Mouse (Mus musculus) limb, embryonic 12.5 days (tissue): ENCODE measurements around the gene Zbtb40. TPM values are rescaled to one million over a fixed set of nuclear protein-coding genes. Genes with fewer than 3 reads are reported as not detected.

Experiments
- ATAC-seq: fragments of 200-750 bp; cut with Nextera tagmentation; 2 replicates; pipeline ENCODE4 v1.8.0; 2017; ENCODE audit warnings: low read depth, moderate TSS enrichment; ENCODE audit not compliant: insufficient number of reproducible peaks, insufficient read depth, low FRiP score, low TSS enrichment
- H3K27ac ChIP-seq: fragments of 300-500 bp; sonication (generic); 2 replicates; pipeline ENCODE4 v1.5.1; 2016; ENCODE audit warnings: mild to moderate bottlenecking, moderate library complexity
- H3K27me3 ChIP-seq: fragments of 300-500 bp; sonication (generic); 2 replicates; pipeline ENCODE4 v1.6.1; 2016; ENCODE audit warnings: mild to moderate bottlenecking, moderate library complexity
- H3K36me3 ChIP-seq: fragments of 300-500 bp; sonication (generic); 2 replicates; pipeline ENCODE4 v1.6.1; 2016; ENCODE audit warnings: mild to moderate bottlenecking, moderate library complexity
- H3K4me1 ChIP-seq: fragments of 300-500 bp; sonication (generic); replicated peaks from 2 replicates; pipeline ENCODE4 v1.6.1; 2016
- H3K4me2 ChIP-seq: fragments of 300-500 bp; sonication (generic); 2 replicates; pipeline ENCODE4 v1.6.1; 2016; ENCODE audit warnings: mild to moderate bottlenecking, moderate library complexity
- H3K4me3 ChIP-seq: fragments of 300-500 bp; sonication (generic); replicated peaks from 2 replicates; pipeline ENCODE4 v1.5.1; 2016; ENCODE audit warnings: mild to moderate bottlenecking
- H3K9ac ChIP-seq: fragments of 300-500 bp; sonication (generic); replicated peaks from 2 replicates; pipeline ENCODE4 v1.6.1; 2016; ENCODE audit warnings: mild to moderate bottlenecking, moderate library complexity
- H3K9me3 ChIP-seq: fragments of 300-500 bp; sonication (generic); 2 replicates; pipeline ENCODE4 v1.6.1; 2016; ENCODE audit warnings: mild to moderate bottlenecking, moderate library complexity
- WGBS: fragments of 180-500 bp; shearing (Covaris S2); methylation state at CpG from one replicate; pipeline ENCODE4 v1.1.7; 2016; 5-methylcytosine and 5-hydroxymethylcytosine counted together
- polyA plus RNA-seq: library from polyadenylated mRNA; unstranded; fragments of >200 nt; fragmentation: Nextera tagmentation; extraction: Ambion mirVana; gene quantifications from 2 replicates; pipeline ENCODE4 v1.2.1, GENCODE M21; 2016

Zbtb40 gene
- polyA plus RNA-seq, 1 experiment from 2014 or later, result 6.1 TPM

DNA sequence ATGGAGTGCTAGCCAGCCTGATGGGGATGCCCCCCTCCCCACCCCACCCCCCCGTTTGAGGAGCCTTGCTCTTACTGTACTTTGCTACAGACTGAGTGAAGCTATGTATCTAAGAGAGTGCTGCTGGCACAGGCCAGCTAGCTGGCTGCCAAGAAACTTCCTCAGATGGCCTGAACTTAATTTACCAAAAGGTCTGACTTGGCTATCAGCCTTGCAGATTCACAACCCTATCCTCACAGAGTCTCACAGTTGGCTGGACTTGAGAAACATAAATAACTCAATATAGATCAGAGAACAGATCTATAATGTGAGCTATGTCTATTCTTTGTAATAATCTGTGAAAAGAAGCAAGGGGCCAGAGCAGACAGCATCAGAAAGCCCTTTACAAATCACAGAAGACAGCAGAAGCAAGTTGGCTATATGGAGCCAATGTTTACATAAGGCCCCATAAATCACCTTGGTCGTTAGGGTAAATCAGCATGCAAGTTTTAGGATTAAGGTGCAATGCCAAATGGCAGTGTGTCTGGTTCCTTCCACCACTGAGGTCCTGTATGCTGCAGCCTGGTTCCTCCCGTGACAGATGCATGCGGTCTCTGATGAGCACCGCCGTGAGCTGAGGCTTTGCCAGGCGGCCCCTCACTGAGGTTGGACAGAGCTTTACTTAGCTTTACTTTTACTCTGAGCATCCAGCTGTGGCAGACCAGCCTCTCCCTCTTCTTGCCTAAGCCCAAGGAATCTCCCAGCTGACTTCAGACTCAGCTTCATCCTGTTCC, 15.3 kb downstream of the Zbtb40 start:
- Histone ChIP-seq H3K36me3 (no peaks in the 10 kb centered on the region), H3K4me3 (no peak overlapping the region), H3K4me2 (no peak overlapping the region), H3K4me1 (peaks cover 25% of the 10 kb centered on the region), H3K27me3 (peaks cover 5% of the 10 kb centered on the region; the same call in 1 of the 2 replicates), H3K9me3 (no peaks in the 10 kb centered on the region), H3K9ac (no peak overlapping the region), H3K27ac (no peak overlapping the region)
- no peak for ATAC-seq
- WGBS, result 26% methylated on average over 7 of the region's 7 CpGs

DNA sequence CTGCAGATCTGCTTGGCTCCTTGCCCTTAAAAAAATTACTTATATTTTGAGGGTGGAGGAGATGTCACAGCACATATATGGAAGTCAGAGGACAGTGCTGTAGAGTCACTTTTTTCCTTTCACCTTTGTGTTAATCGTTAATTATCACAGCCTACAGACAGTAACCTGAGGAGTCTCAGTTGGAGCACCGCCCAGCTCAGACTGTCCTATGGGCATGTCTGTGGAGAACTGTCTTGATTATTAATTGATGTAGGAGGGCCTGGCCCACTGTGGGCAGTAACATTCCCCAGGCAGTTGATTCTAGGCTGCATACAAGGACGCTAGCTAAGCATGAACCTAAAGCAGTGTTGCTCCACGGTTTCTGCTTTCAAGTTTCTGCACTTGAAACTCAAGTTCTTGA, 16.1 kb downstream of the Zbtb40 start:
- ATAC-seq, result no peak
- H3K9ac ChIP-seq, result no peak overlapping the region
- WGBS, result 92% methylated on average over 4 of the region's 4 CpGs
- H3K36me3 ChIP-seq, result no peaks in the 10 kb centered on the region
- no peak overlapping the region for H3K4me3 ChIP-seq
- H3K4me2 ChIP-seq, result no peak overlapping the region
- H3K4me1 ChIP-seq, result peaks cover 17% of the 10 kb centered on the region
- no peak overlapping the region for H3K27ac ChIP-seq
- peaks cover 5% of the 10 kb centered on the region; the same call in 1 of the 2 replicates for H3K27me3 ChIP-seq
- H3K9me3 ChIP-seq, result no peaks in the 10 kb centered on the region

DNA sequence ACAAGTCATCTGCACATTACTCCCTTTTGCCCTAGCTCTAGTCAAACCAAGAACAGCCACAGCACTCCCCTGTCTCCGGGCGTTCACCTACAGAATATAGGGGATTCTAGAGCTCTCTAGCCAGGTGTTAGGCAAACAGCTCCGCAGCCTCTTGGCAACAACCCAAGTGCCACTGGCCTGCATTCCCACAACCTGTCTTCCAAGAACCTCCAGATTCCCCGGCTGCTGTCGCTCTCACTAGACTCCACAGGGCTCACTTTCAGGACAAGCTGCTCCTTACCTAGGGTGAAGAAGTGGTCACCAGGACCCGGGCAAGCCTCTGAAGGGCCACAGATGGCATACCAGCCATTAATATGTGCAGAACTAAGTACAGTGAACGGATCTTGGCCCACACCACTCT, 17.3 kb downstream of the Zbtb40 start:
- no peak overlapping the region for H3K4me3 ChIP-seq

DNA sequence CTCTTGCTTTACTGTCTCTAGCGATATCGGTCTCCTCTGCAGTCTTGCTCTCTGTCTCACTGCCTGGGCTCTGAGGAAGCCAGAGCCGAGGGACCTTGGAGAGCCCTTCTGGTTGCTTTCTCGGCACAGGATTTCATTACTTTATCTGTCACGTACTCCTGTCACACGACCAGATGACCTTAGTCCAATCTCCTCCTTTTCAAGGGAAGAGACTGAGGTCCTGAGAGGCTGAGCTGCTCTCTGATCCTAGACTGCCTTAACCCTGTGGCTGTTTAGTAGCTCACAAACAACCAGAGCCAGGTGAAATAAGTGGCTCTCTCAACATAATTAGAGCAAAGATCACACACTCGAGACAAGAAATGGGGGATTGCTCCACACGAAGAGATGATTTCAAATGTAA, 19.3 kb downstream of the Zbtb40 start:
- H3K27ac ChIP-seq, result no peak overlapping the region
- no peak overlapping the region for H3K4me3 ChIP-seq
- no peak overlapping the region for H3K9ac ChIP-seq
- H3K27me3 ChIP-seq, result peaks cover 5% of the 10 kb centered on the region; the same call in 1 of the 2 replicates
- H3K4me2 ChIP-seq, result no peak overlapping the region
- WGBS, result 56% methylated on average over 8 of the region's 8 CpGs
- no peaks in the 10 kb centered on the region for H3K9me3 ChIP-seq
- H3K4me1 ChIP-seq, result peaks cover 8% of the 10 kb centered on the region
- no peaks in the 10 kb centered on the region for H3K36me3 ChIP-seq
- no peak for ATAC-seq

More for the DNA sequence above, 17.3 kb downstream of the Zbtb40 start:
- no peaks in the 10 kb centered on the region for H3K9me3 ChIP-seq
- no peak overlapping the region for H3K4me2 ChIP-seq
- no peak for ATAC-seq
- H3K36me3 ChIP-seq, result no peaks in the 10 kb centered on the region
- H3K4me1 ChIP-seq, result peaks cover 14% of the 10 kb centered on the region
- H3K9ac ChIP-seq, result no peak overlapping the region
- 80% methylated on average over 7 of the region's 7 CpGs for WGBS
- peaks cover 5% of the 10 kb centered on the region; the same call in 1 of the 2 replicates for H3K27me3 ChIP-seq
- H3K27ac ChIP-seq, result no peak overlapping the region

DNA sequence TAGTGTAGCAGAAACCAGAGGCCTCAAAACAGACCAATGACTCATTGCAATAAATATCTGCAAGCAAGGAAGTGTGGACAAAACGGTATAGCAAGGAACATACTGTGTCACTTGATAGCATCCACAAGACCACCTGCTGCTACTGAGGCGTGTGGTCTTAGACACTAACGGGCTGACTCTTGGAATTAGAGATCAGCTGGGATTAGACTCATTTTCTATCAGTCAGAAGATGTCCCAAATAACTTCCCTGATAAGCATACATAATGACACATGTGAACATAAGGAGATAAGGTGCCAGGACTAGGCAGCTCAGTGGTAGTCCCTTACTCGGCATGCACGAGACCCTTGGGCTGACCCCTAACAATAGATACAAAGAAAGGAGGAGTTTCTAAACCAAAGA, 21.6 kb downstream of the Zbtb40 start:
- Histone ChIP-seq H3K9me3 (no peaks in the 10 kb centered on the region), H3K36me3 (no peaks in the 10 kb centered on the region), H3K27me3 (no peaks in the 10 kb centered on the region; the same call in 1 of the 2 replicates), H3K4me1 (no peaks in the 10 kb centered on the region), H3K4me2 (no peak overlapping the region), H3K4me3 (no peak overlapping the region), H3K9ac (no peak overlapping the region), H3K27ac (no peak overlapping the region)
- WGBS, result 67% methylated on average over 5 of the region's 5 CpGs
- ATAC-seq, result no peak

DNA sequence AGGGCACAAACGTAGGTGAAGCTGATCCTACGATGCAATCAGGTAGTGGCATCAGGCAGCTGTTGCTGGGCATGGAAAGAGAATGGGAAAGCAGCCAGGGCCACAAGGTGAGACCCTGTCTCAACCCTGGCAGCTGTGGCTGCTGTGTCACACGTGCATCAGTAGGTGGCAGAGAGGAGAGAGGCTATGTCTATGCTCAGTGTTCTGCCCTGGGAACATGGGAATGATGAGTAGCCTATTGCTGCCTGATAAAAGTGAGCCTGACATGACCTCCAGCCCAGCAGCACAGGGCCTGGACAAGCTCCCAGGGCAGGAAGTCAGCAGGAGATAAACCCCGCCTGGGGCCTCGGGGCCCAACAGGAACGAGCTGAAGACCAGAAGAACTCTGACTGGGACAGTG, 23.0 kb downstream of the Zbtb40 start:
- WGBS, result 58% methylated on average over 6 of the region's 6 CpGs
- Histone ChIP-seq H3K4me1 (no peaks in the 10 kb centered on the region), H3K27me3 (no peaks in the 10 kb centered on the region; the same call in 1 of the 2 replicates), H3K4me3 (no peak overlapping the region), H3K27ac (no peak overlapping the region), H3K36me3 (no peaks in the 10 kb centered on the region), H3K4me2 (no peak overlapping the region), H3K9me3 (no peaks in the 10 kb centered on the region), H3K9ac (no peak overlapping the region; the same call in 1 of the 2 replicates)
- ATAC-seq, result no peak

DNA sequence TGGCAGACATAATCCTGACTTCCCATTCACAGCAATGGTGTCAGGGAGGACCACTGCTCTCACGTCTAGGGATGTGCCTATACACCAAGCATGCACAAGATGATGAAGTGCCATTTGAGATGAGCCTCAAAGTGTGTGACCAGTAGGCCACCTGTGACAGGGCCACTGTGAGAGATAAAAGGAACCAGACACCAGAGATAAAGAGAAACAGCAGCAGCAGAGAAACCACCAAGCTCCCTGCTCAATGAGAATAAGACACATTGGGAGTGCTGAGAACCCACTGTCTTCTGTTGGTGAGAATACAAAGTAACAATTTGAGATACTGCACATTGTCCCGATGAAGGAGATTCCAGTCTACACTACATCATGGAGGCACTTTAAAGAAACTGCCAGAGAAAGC, 23.5 kb downstream of the Zbtb40 start:
- no peak overlapping the region for H3K4me3 ChIP-seq
- WGBS, result 75% methylated on average over 2 of the region's 2 CpGs
- H3K4me2 ChIP-seq, result no peak overlapping the region
- H3K9ac ChIP-seq, result no peak overlapping the region
- no peaks in the 10 kb centered on the region for H3K9me3 ChIP-seq
- H3K27me3 ChIP-seq, result no peaks in the 10 kb centered on the region; the same call in 1 of the 2 replicates
- no peak overlapping the region for H3K27ac ChIP-seq
- no peaks in the 10 kb centered on the region for H3K36me3 ChIP-seq
- H3K4me1 ChIP-seq, result peaks cover 4% of the 10 kb centered on the region; the same call in 1 of the 2 replicates
- no peak for ATAC-seq

DNA sequence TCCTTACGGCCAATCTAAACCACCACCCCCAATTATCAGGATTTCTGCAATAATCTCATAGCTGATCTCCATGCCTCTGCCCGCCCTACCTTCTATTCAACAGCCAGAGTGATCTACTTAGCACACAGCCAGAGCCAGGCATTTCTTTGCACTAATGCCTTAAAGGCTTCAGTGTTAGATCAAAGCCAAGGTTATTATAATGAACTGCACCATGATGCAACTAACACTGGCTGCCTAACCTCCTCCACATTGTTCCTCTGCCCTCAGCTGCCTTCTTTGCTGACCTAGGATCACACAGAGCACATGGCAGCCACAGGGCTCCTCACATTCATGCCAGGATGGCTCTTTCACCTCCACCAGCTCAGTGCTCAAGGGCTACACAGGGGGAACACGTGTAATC, 28.5 kb downstream of the Zbtb40 start:
- Histone ChIP-seq H3K9ac (no peak overlapping the region), H3K4me3 (no peak overlapping the region), H3K4me1 (peaks cover 8% of the 10 kb centered on the region; the same call in 1 of the 2 replicates), H3K9me3 (no peaks in the 10 kb centered on the region), H3K36me3 (peaks cover 32% of the 10 kb centered on the region), H3K4me2 (no peak overlapping the region), H3K27me3 (no peaks in the 10 kb centered on the region; the same call in 1 of the 2 replicates), H3K27ac (no peak overlapping the region)
- no peak for ATAC-seq
- 66% methylated on average over 3 of the region's 3 CpGs for WGBS

DNA sequence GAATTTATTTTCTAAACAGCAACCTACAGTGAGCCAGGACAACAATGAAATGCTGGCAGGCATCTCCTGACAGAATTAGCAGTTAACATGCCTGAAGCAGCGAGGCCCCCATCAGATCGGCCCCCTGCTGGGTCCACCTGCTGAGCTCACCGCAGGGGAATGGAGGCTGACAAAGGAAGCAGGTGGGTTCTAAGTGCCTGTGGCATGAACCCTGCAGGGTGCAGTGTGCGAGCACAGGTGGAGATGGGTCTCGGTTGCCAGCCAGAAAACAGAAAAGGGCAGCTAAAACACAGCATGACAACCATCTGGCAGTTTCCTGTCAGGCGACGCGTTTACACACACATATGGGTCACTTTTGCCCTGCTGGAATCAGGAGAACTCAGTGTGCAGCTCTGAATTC, 32.7 kb downstream of the Zbtb40 start:
- 39% methylated on average over 8 of the region's 8 CpGs for WGBS
- Histone ChIP-seq H3K9me3 (no peaks in the 10 kb centered on the region), H3K27ac (no peak overlapping the region), H3K4me2 (no peak overlapping the region), H3K4me3 (no peak overlapping the region), H3K9ac (no peak overlapping the region), H3K36me3 (peaks cover 32% of the 10 kb centered on the region), H3K27me3 (no peaks in the 10 kb centered on the region), H3K4me1 (peaks cover 16% of the 10 kb centered on the region; the same call in 1 of the 2 replicates)
- no peak for ATAC-seq

DNA sequence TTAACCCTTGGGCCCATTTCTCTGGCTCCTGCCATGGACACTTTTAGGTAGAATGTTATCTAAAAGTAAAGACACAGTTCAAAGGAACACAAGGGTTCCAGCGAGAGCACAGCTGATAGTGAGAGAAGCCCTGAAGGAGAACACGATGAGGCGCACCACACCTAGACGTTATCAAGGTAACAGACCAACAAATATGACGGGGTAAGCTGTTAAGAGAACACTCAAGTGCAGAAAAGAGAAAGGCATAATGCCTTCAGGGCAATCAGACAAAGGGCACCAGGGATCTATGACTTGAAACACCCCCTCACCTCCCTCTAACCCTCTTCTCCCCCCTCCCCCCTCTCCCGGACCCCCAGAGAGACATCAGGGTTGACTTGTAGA, 33.1 kb downstream of the Zbtb40 start:
- no peak for ATAC-seq
- Histone ChIP-seq H3K4me3 (no peak overlapping the region), H3K4me2 (no peak overlapping the region), H3K9me3 (no peaks in the 10 kb centered on the region), H3K36me3 (peaks cover 32% of the 10 kb centered on the region), H3K9ac (no peak overlapping the region), H3K4me1 (peaks cover 15% of the 10 kb centered on the region; the same call in 1 of the 2 replicates), H3K27ac (no peak overlapping the region), H3K27me3 (no peaks in the 10 kb centered on the region)
- 86% methylated on average over 6 of the region's 6 CpGs for WGBS

DNA sequence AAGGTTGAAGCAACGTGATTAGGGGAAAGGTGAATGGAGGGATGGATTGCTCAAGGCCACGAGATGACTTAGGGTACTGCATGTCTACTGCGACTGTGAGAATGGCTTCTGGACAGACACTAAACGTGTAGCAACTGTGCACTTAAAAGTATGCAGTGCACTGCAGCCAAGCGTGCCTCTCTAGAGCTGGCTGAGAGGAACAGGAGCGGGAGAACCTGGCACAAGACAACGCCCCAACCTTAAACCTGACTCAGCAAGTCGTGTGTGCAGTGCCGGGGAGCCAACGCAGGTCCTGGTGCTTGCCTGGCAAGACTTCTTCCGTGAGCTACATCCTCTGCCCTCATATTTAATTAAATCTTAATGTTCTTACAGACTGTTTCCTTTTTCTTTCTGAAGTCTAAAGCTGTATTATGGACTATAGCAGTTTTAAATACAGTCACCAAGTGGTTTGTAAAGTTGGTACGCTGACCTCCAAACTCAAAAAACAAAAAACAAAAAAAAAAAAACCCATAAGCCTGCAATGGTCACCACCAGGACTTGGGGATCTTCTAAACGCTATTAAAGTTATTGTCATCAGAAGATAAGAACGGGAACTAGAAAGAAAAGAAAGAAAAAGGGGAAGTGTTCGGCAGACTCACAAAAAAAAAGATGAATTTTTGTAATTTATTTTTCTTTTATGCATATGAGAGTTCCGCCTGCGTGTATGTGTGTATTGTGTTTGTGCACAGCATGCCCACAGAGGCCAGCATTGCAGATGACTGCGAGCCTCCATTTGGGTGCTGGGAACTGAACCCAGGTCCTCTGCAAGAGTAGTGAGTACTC, 33.7 kb downstream of the Zbtb40 start:
- Histone ChIP-seq H3K9ac (no peak overlapping the region), H3K27me3 (no peaks in the 10 kb centered on the region), H3K27ac (no peak overlapping the region), H3K36me3 (peaks cover 32% of the 10 kb centered on the region), H3K4me2 (no peak overlapping the region), H3K4me3 (no peak overlapping the region), H3K9me3 (no peaks in the 10 kb centered on the region), H3K4me1 (0 out of 2 replicates have a peak, but pooled peaks cover 11% of the 10 kb centered on the region)
- ATAC-seq, result no peak
- 87% methylated on average over 18 of the region's 18 CpGs for WGBS
